Mouse (Mus musculus) liver, embryonic 14.5 days (tissue): Measurements from ENCODE around the gene Alkbh3.

ENCODE experiments used
- CTCF ChIP-seq: IDR thresholded peaks from 2 replicates; pipeline ENCODE4 v1.5.1; 2016; ENCODE audit warnings: antibody characterized with exemption, low read depth, control low read depth
- EP300 ChIP-seq: IDR thresholded peaks from 2 replicates; pipeline ENCODE4 v1.6.1; 2016; ENCODE audit warnings: antibody characterized with exemption, low read depth

GRCm38 (mm10) chr2:93956331-93956801 is 54.2 kb downstream of the Alkbh3 start:
- TF ChIP-seq CTCF (no peak), EP300 (no peak)
